Mouse (Mus musculus) mesoderm, embryonic 11.5 days (tissue): ENCODE results near the gene Rhbdf1.
A peak's percentile ranks its signal among the peaks of the same experiment; 100 is the strongest.
"Not testable (repeated sequence)": the region's sequence is repeated elsewhere in the genome, so short reads cannot be mapped to it uniquely, and the experiment has no call there.

Experiments
- DNase-seq: peaks from one replicate; pipeline ENCODE4 v3.0.0-alpha.2; 2012; ENCODE audit warnings: low read depth, low spot score

Gene Rhbdf1

DNA sequence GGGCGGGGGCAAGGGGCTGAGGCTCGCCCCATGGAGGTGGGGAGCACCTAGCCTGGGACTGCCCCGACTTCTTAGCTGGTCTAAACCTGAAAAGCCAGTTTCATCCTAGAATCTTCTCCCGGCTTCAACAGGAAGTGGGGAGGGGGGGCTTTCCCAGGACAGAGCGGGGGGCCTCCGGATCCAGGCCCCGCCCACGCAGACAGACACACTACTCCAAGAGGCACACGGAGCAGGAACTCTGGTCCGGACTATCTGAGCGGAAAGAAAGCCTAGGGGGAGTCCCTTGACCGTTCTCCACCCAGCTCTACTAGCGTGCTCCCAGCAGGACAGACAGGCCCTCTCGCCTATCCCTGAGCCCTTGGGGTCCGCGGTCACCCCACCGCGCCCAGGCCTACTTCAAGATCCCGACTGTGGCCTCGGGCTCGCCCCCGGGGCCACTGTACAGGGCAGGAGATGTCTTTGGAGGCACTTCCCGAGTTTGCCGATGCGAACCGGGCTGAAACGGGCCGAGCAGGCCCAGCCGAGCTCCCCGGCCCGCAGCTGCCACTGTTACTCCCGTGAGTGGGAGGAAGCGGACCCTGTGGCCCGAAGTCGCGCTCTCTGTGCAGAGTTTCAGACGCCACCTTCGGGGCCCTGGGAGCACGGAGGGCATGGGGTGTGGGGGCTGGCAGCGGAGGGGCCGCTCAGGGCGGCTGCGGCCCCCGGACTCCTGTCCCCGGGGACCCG is 712 bp downstream of the Rhbdf1 start:
- peak; percentile 72 for DNase-seq

DNA sequence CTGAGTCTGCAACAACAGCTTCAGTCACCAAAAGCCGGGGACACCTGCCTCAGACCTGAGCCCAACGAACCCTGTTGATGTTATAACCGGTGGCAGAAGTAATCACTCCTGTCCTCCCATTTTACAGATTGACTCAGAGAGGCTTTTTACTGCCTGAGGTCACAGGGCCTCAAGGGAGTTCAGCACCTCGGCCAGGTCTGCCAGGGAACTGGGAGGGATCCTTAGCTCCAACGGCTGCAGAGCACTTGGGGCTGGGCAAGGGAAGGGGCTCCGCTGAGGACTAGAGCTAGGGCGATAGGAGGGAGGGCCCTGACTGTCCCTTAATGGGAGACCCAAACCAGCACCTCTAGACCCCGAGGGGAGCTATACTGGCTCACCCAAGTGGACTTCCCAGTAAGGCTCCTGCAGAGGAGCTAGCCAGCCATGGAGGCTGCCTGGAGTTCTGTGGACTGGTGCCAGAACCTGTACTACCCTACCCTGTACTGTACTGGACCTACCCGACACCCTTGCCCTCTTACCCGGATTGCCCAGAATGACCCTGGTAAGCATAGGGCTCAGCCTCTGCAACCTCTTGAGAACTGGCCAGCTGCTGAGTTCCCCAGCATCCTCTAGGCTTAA is 1.4 kb downstream of the Rhbdf1 start:
- no peak for DNase-seq

DNA sequence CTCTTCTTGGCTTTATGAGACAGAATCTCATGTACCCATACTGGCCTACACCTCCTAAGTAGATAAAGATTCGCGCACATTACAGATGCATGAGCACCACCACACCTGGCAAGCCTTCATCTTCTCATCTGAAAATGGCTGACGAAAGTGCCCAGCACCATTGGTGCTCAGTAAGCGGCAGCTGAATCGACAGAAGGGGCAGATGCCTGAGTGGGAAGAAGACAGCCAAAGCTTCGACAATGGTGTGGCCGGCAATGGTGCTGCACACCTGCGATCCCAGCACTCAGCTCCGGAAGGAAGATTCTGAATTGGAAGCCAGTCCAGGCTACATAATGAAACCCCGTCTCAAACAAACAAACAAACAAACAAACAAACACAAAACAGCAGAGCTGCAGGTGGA is 2.8 kb downstream of the Rhbdf1 start:
- DNase-seq: no peak

DNA sequence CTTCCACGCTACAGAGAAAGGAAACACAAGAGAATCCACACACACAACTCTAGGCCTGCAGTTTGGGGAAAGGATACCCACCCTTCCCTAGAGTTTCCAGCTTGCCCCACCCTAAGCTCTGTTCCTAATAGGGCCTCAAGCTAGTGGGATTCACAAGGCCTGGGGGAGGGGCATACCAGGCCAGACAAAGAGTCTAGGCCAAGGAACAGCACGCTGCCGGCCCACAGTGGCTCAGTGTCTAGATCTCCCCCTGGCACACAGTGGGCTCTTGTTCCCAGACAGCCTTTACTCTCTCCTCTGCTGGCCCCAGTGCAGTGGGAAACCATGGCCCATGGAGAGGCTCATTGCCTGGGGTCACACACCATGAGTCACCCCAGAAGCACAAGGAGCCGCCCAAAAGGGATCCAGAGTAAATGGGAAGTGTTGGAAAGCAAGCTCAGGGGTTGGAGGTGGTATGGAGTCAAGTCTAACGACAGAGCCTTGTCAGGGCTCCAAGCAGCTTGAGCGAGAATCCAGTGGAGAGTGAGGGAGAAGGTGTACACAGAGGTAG is 3.5 kb downstream of the Rhbdf1 start:
- no peak for DNase-seq

DNA sequence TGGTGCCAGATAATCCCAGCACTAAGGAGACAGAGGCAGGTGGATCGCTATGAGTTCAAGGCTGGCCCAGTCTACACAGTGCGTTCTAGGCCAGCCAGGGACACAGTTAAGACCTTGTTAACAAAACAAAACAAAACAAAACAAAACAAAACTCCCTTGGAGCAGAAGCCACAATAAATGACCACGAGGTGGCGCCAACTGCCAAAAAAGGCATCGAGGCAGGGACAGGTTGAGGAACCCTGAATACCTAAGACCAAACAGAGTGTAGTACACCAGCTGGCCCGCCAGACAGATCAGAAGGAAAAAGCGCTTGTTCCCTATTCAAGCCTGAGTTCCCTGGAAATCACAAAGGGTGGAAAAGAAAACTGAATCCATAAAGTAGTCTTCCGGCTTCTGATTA is 5.2 kb downstream of the Rhbdf1 start:
- peak; percentile 48 for DNase-seq

DNA sequence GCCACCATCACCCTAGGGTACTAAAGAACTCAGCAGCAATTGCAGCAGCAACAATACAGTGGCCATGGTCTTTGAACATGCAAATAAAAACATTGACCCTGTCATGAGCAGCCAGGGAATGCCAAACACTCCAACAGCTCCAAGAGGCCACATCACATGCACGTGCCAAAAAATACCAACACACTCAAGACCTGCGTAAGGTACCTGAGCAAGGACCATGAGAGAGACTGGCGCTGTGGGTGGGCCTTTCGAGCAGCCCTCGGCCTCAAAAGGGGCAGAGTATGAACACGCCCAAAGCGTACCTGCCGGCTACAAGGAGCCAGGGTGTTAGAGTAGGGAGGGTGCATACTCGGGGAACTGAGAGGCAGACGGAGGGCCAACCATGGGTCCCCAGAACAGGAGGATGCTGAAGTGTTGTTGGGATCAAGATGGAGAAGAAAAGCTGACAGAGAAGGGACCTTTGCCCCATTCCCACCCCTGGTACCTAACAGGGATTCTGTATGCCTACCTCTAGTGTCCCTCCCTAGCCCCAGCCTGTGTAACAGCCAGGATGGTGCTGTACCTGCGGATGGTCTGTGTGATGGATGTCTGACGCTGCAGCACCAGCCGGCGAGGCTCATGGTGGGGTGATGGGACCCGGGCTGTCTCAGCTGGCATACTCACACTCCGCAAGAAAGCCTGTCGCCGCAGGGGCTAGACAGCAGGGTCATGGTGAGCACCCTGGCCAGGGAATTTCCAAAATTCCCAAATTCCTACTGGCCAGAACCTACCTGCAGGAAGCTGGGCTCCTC is 6.5 kb downstream of the Rhbdf1 start:
- DNase-seq: no peak

DNA sequence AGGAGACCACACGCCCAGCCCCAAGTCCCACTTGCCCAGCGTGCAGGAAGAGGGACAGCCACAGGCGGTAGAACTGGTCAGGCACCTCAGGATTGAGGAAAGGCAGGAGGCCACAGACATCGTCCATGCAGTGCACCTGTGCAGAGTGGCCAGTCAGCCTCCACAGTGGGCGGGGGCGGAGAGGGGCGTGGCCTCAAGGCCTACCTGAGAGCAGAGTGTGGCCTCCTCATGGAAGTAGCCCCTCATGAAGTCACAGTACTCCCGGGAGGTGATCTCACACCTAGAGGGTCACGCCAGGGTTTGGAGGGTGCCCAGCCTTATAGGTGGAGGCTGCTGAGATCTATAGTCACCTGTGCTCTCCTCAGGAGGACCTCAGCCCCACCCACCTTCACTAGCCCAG is 11.5 kb downstream of the Rhbdf1 start:
- no peak for DNase-seq

DNA sequence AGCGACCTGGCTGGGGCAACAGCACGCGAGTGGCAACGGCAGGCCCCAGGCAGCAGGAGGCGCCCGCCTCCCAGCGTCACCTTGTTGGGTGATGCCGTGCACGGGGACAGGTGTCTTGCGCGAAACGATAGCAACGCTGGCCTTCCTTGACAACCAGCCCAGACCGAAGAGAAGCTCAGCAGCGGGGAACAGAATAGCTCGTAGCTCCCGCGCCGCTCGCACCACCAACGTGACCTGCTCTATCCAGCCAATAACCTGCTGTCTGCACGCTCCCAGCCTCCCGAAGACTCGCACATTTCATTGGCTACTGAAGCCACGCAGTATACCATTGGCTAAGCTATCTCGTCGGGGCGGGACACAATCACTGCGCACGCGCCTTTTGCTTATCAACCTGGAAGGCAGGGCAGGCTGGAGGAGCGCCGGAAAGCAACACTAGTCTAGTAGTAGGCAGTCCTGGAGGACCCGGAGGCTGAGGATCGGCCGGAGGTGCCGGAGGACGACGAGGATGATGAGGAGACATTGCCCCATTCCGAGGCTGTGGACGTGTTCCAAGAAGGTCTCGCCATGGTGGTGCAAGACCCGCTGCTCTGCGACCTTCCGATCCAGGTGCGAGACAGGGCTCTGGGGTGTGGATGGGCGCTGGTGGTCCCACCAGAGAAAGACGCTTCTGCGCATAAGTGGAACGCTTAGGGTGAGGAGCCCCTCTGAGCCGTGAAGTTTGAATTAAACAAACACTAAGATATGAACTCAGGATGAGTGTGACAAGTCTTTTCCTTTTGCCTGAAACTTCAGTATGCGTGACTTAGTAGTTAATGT is 16.8 kb downstream of the Rhbdf1 start, which contains the start of gene Snrnp25:
TSS of gene Snrnp25 (plus strand) at position 358 of the 816 bp plus-strand sequence.
- peak; percentile 97 for DNase-seq

DNA sequence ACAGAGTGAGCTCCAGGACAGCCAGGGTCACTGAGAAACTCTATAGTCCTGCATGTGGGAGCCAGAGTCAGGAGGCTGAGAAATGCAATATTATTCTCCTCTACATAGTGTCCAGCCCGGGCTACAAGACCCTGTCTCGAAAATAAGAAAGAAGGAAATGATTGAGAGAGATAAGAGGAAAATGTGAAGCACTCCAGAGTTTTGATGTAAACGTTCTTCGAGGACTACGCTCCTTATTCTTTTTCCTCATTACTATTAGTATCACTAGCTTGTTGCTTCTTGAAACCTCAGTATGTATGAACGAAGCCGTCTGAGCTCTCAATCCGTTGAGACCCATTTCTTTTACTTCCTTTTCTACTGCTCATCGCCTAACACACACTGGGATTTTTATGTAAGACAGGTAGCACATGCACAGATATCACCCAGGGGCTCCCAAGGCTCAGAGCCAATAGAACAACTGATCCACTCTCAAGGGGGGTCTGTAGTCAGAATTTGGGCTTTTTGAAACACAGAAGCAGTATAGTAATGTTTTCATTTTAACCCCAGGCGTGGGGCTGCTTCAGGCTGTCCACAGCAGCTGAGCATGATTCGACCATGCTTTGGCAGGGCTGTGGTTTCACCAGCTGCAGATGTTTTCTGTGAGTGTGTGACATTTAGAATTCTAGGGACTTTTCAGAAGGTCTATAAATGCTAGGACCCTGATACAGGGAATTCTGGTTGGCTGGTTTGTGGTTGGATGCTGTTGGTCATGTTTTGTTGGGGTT is 20.0 kb downstream of the Rhbdf1 start:
- no peak for DNase-seq

DNA sequence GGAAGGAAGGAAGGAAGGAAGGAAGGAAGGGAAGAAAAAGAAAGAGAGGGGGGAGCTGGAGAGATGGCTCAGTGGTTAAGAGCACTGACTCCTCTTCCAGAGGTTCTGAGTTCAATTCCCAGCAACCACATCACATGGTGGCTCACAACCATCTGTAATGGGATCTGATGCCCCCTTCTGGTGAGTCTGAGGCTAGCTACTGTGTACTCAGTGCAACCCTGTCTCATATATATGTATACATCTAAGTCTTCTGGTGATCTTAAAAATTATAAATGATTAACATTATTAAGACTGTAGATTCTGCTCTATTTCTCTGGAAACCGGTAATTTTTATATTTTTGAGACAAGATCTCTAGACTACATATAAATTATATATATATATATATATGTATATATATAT is 21.1 kb downstream of the Rhbdf1 start:
- not testable (repeated sequence) for DNase-seq

DNA sequence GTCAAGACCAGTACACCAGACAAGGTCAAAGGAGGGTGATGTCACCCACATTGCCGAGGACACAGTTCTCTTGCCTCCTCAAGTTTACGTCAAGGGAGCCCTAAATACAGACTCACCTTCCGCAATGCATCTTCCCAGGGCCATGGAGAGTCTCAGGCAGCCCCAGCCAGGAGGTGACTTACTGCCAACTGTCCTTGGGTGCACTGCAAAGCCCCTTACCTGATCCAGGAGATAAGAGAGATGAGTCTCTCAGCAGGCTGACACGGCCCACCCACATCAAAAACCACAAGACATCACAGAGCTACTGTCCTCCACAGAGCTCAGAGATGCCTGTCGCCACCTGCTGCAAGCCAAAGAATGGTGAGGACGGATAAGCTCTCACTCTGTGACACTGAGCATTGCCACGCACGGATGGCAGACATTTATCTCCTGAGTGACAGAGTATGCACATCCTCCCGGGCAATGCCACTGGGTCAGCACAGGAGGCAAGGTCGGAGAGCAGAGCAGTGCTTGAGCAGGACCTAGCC is 22.0 kb downstream of the Rhbdf1 start, which contains the start of gene Il9r:
TSS of gene Il9r (minus strand) at position 205 of the 527 bp plus-strand sequence.
- no peak for DNase-seq

DNA sequence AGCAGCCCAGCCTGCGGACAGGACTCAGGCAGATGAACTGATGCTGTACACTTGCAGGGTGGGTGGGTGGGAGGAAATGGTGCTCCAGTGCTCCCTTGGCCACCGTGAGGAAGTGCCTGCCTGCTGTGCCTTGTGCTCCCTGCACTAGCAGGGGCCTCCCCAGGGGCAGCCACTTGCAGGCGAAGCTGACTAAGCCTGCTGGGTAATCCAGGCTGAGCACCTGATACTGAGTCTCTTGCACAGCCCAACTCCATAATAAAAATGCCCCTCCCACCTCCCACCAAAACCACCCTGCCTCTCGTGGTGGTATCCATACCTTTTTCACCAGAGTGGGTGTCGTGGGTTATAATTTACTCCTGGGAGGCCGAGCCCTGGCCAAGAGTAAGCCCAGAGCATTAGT is 22.9 kb downstream of the Rhbdf1 start:
- no peak for DNase-seq

DNA sequence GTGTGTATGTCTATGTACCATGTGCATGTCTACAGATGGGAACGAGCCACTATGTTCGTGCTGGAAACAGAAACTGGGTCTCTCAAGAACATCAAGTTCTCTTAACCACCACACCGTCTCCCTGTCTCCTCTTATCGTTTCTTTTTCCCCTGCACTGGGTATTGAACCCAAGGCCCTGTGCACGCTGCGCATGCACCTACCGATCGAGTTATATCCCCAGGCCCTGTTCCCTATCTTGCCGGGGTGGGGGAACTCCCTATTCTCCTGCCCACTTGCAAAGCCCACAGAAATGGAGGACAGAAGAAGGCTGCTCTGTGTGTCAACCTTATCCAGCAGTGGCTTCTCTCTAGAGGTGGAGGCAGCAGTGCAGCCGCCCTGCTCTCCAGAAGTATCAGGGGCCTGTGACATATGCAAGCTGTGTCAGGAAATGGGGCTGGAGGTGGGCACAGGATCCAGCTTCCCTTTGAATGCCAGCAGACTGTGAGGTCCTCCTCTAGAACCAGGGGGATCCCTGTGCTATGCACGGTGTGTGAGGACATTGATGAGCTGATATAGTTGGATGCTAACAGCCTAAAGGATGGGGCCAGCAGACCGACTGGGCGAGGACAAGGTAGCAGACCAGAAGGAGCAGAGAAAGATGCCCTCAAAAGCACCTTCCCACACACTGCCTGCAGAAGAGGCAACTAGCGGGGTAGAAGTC is 23.7 kb downstream of the Rhbdf1 start:
- no peak for DNase-seq

DNA sequence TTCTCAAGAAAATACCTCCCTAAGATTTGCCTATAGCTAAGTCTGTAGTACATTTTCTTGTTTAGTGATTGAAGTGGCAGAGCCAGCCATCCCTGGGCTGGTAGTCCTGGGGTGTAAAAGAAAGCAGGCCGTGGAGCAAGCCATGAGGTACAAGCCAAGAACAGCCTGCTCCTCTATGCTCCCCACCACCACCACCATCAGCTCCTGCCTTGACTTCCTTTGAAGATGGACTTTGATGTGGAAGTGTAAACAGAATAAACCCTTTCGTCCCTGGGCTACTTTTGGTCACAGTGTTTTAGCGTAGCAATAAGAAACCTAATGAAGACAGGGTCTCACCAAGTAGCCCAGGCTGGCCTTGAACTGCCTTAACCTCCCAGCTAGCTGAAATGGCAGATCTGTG is 24.3 kb downstream of the Rhbdf1 start:
- DNase-seq: no peak

DNA sequence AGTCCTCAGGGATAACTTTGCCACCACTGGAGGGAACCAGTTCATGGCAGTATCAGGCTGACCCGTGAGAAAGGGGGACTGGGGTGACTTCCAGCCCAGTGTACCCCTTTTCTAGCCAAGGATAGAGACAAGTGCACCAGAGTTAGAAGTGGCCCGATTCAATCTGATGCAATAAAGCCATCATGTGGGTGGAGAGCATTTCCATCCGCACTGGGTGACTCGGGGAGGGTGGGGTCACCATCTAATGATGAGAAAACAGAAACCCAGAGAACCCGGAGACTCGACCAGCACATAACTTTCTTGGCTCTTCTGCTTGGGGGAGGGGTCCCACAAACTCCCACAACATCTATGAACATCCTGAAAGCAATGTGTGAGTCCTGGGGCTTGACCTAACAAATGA is 25.4 kb downstream of the Rhbdf1 start:
- DNase-seq: no peak

DNA sequence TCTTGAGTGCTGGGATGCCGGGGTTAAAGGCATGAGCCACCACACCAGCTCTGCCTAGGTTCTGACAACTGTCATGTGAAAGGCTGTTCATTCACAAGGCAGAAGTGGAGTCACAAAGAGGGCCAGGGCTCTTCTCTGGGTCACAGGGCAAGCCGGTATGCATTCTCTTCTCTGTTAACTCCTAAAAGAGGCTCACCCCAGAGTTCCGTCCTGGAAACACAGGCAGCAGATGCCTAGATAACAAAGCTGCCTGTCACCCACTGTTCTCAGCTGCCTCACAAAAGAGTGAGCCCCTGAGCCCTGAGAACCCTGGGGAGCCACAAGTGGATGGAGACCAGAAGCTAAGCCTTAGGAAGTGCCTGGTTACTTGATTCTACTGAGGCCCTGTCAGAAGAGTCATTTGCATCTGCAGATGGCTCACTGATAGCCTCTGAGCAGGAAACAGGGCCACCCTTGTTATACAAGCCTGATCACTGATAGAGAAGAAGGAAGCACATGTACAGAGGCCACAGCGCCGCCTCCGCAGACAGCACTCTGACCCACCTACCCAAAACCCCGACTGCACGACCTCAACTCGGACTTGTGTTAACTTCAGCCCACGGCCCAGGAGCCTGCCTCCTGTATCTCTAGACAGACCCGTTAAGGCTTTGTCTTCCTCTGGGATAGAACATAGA is 26.1 kb downstream of the Rhbdf1 start:
- no peak for DNase-seq

DNA sequence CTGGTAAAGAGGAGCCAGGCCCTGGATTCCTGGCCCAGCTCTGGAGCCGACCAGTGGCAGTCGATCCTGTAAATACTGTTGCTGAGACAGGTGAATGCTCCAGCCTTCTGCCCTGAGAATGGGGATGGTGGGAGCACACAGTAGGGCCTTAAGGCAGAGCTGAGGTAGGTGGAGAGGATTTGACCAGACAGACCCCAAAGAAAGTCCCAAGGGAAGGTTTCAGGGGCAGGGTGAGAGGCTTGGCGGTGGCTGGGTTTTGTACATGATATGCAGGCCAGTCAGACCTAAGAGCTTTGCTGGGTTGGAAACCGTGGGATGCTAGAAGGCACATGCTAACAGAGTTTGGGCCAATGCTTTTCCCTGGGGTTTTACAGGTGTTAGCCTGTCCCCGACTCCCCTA is 27.5 kb downstream of the Rhbdf1 start:
- no peak for DNase-seq

DNA sequence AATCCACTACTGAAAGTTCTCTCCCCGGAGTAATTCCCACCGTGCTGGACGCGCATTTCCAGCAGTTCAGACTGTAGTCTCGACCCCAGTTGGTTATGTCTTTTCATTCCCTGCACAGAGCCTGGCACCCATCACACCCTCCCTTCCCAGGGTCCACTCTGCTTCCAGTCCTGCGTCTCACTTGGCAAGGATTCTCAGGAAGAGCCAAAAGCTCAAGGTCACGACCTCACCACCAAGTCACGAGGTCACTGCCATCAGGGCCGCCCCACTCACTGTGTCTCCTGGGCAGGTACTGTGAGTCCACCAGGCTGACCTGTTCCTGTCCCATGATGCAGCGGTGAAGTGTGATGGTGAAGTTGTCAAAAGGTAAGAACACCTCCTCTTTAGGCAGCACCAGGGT is 28.0 kb downstream of the Rhbdf1 start:
- no peak for DNase-seq

DNA sequence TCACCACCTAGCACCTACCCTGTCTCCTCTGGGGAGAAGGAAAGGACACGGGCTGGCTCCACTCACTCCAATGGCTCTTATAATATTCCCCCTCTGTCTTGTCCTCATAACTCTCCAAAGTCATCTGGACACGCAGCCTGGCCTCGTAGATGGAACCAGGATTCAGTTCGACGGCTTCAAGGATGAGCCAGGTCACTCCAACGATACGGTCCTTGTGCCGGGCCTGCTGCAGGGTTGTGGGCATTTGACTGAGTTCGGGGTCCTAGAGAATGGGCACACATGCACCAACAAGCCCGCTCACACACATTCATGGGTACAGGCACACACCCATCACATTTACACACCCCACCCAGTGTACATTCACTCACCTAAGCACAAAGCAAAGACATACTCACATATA is 28.9 kb downstream of the Rhbdf1 start:
- DNase-seq: no peak
